Mouse (Mus musculus) megakaryocyte, embryonic 14.5 days (primary cell): ENCODE measurements at regions not wholly inside any gene's neighbourhood (a gene's known extent, or its start where the extent isn't known, plus 50 kb on each side); places are given as distances from the start of the nearest gene placed in this dataset.

Experiments
- FLI1 ChIP-seq: IDR thresholded peaks from 2 replicates; pipeline ENCODE4 v1.6.1; 2012; ENCODE audit warnings: low read length, inconsistent platforms, mixed read lengths
- GATA1 ChIP-seq: IDR thresholded peaks from 3 replicates; pipeline ENCODE4 v1.6.1; 2012; ENCODE audit warnings: mixed read lengths, low read length, inconsistent platforms, borderline replicate concordance

DNA sequence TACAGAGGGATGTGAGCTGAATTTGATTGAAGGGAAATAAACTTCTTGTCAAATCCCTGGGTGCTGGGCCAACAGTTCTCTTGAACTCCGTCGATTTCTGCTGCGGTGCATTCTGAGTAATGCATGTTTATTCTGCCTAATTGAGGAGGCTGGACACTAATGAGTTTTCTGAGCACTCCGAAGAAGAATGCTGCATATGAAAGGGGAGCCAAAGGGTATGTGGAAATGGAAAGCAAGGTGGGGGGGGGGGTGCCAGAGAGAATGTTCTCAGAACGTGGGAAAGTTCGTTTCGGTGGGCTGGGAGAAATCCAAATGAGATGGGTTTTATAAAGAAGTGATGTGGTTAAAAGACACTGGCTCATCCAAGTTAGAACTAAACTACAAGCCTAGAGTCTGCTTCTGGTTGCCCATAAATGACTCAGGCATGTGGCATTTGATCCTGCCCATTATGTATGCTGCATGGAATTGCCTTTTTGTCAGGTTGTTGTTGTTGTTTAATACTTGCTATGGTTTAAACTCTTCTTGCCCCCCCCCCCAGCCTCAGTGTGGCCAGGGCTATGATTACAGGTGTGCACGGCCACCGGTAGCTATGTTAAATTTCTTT lies 455.7 kb upstream of the Smim15 start:
- no peak for TF ChIP-seq GATA1
- no peak for TF ChIP-seq FLI1
